Mouse (Mus musculus) kidney, postnatal 36 days (tissue): ENCODE measurements around the gene B3gnt7.

Experiments used
- DNase-seq, 2 experiments: peaks; one replicate each; pipeline ENCODE4 v3.0.0; 2021 to 2022; ENCODE audit warnings: mixed read lengths in 2 of 2

The B3gnt7 gene

DNA sequence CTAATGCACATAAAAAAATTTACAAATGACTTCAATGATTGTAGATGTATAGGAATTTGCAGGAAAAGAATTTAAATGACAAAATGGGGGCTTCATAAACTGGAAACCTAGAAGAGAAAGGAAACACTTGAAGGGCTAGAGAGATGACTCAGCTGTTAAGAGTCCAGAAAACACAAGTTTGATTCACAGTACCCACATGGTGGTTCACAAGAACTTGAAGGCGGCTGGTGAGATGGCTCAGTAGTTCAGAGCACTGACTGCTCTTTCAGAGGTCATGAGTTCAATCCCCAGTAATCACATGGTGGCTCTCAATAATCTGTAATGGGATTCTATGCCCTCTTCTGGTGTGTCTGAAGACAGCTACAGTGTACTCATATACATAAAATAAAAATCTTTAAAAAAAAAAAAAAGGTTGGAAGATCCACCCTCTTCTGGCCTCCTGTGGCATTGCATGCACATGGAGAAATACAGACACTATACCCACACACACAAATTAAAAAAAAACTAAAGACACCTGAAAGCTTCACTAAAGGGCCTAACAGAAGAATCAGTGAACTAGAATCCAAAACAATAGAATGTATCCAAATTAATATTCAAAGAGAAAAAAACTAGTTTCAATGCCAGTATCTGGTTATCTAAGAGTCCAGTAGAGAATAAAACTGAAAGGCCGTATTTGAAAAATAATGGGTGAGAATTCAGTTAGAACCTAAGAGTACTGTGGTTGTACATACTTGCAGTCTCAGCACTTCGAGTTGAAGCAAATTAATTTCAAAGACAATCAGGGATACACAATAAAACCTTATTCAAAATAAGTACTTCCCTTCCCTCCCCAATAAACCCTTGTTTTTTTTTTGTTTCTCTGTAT is 44.5 kb downstream of the B3gnt7 start:
- DNase-seq: no peak

DNA sequence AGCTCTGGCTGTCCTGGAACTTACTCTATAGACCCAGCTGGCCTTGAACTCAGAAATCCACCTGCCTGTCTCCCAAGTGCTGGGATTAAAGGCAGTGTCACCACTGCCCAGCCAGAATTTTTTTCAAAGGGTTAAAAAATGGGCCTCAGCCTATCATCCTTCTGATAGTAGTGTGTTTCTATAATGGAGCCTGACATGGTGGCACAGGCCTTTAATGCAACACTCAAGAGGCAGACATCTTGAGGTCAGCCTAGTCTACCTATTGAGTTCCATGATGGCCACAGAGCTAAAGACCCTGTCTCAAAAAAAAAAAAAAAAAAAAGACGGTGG is 45.0 kb downstream of the B3gnt7 start:
- DNase-seq: no peak

DNA sequence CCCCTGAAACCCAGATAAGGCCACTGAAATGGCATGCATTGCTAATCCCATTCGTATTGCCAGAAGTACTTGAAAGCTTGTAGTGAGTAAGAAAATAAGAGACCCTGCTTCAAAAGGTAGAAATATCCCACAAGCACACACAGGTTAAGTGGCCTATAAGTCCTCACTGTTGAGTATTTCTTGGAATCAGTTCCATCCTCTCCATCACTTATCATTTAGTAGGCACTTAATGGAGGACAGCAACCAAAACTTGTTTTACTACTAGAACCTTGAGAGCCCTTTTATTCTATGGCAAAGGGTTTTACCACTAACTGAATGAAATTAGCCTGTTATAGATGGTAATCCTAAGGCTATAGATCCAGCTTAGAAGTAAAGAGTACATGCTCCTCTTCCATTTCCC is 45.5 kb downstream of the B3gnt7 start:
- DNase-seq: no peak

DNA sequence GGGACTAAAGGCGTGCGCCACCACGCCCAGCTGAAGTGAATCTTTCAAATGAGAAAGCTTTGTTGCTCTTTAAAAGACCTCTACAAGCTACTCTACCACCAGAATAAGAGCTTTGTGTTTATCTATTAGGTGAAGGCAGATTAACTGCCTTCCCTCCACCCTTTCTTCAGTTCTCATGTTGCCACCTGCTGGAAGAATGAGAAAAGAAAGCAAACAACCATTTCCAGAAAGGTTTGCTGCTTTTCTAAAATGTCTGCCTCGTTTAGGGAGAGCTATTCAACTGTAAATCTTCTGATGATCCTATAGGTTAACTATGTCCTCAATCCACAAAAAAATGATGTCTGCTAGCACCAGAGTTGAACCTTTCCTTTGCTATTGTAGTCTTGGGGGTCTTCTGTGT is 46.2 kb downstream of the B3gnt7 start:
- no peak for DNase-seq

DNA sequence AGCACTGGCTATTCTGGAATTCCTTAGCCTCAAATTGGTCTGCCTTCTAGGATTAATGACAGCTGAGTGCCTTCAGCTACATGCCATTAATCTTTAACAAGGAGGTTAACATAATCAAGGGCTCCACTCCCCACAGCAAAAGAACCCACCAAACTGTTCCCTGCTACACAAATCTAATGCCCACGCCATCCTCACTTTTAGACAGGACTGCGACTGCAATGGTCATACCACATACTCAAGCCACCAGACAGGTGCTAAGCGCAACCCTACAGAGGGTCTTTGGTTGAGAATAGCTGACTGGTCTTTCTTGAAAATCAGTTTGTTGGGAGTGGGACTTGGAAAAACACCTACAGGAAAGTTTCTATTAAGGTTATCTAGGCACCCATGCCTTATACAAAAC is 46.6 kb downstream of the B3gnt7 start:
- no peak for DNase-seq

DNA sequence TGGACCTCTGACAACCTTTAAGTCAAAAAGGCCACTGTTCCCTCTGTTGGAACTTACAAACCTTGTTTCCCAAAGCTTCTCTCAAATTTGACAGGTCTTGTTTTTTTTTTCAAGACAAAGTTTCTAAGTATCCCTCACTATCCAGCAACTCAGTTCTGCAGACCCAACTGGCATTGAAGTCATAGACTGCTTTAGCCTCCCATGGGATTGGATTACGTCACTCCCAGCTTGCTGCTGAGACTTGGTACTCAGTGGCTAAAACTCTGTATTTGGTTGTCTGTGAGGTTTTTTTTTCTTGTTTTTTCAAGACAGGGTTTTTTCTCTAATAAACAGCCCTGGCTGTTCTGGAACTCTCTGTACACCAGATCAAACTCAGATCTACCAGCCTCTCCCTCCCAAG is 47.1 kb downstream of the B3gnt7 start:
- DNase-seq: no peak

DNA sequence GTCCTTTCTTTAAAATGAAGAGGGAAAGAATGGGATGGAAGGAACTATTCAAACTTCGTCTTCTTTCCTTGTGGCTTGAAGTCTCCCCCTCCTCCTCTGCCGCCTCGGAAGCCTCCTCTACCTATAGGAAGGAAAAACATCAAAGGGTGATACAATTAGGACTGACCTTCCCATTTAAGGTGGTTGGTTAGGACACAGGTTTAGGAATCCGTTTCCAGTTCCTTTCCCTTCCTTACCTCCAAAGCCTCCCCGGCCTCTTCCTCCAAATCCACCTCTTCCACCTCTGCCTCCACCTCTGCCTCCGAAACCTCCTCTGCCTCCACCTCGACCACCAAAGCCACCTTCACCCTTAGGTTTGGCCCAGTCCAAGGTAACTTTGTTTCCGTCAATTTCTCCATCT is 47.9 kb downstream of the B3gnt7 start:
- no peak for DNase-seq

DNA sequence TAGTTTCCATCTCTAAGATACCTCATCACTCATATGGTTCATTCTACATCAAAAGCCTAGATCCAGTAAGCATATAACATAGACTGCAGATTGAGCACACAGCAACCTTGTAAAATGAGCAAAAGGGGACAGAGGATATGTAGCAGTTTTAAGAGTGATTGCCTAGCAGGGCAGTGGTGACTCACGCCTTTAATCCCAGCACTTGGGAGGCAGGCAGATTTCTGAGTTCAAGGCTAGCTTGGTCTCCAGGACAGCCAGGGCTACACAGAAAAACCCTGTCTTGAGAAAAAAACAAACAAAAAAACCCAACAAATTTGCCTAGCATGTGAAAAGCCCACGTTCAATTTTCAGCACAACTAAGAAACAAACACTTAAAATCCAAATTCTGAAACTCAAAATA is 51.6 kb downstream of the B3gnt7 start:
- DNase-seq: no peak
